Mouse (Mus musculus): Measurements from ENCODE around the gene Cpsf4l. TPM values are rescaled to one million over a fixed set of nuclear protein-coding genes. Genes with fewer than 3 reads are reported as not detected.

The Cpsf4l gene
- polyA plus RNA-seq, 1 experiment: 0.29 TPM

GRCm38 (mm10) chr11:113678373-113678772 lies 31.4 kb downstream of the Cpsf4l start:
- TF ChIP-seq CTCF (IDR thresholded peaks at IDR 0.05; ENCODE audit: borderline replicate concordance, extremely low read depth, insufficient read depth, insufficient read length): no peak
- TF ChIP-seq POLR2A (IDR thresholded peaks at IDR 0.05; ENCODE audit: borderline replicate concordance, extremely low read depth, insufficient read depth, insufficient read length, poor library complexity, severe bottlenecking): no peak
- DNase-seq (ENCODE audit: low read depth): no peak

GRCm38 (mm10) chr11:113677378-113677777 lies 32.4 kb downstream of the Cpsf4l start:
- no peak for DNase-seq (ENCODE audit: low read depth)
- TF ChIP-seq CTCF (IDR thresholded peaks at IDR 0.05; ENCODE audit: borderline replicate concordance, extremely low read depth, insufficient read depth, insufficient read length): no peak
- no peak for TF ChIP-seq POLR2A (IDR thresholded peaks at IDR 0.05; ENCODE audit: borderline replicate concordance, extremely low read depth, insufficient read depth, insufficient read length, poor library complexity, severe bottlenecking)

- TF ChIP-seq CTCF (IDR thresholded peaks at IDR 0.05; ENCODE audit: borderline replicate concordance, extremely low read depth, insufficient read depth, insufficient read length): no peak
- TF ChIP-seq POLR2A (IDR thresholded peaks at IDR 0.05; ENCODE audit: borderline replicate concordance, extremely low read depth, insufficient read depth, insufficient read length, poor library complexity, severe bottlenecking): no peak
- peak; percentile 23 for DNase-seq (ENCODE audit: low read depth)
These were observed 33.0 kb downstream of the Cpsf4l start for GRCm38 (mm10) chr11:113676847-113677246.

GRCm38 (mm10) chr11:113674595-113674994 lies 35.2 kb downstream of the Cpsf4l start:
- no peak for DNase-seq (ENCODE audit: low read depth)
- TF ChIP-seq POLR2A (IDR thresholded peaks at IDR 0.05; ENCODE audit: borderline replicate concordance, extremely low read depth, insufficient read depth, insufficient read length, poor library complexity, severe bottlenecking) (no peak), CTCF (IDR thresholded peaks at IDR 0.05; ENCODE audit: borderline replicate concordance, extremely low read depth, insufficient read depth, insufficient read length) (no peak)

- peak; percentile 60 for DNase-seq (ENCODE audit: low read depth)
- no peak for TF ChIP-seq CTCF (IDR thresholded peaks at IDR 0.05; ENCODE audit: borderline replicate concordance, extremely low read depth, insufficient read depth, insufficient read length)
- no peak for TF ChIP-seq POLR2A (IDR thresholded peaks at IDR 0.05; ENCODE audit: borderline replicate concordance, extremely low read depth, insufficient read depth, insufficient read length, poor library complexity, severe bottlenecking)
These were observed 36.2 kb downstream of the Cpsf4l start for GRCm38 (mm10) chr11:113673614-113674013.

- TF ChIP-seq POLR2A (IDR thresholded peaks at IDR 0.05; ENCODE audit: borderline replicate concordance, extremely low read depth, insufficient read depth, insufficient read length, poor library complexity, severe bottlenecking): no peak
- TF ChIP-seq CTCF (IDR thresholded peaks at IDR 0.05; ENCODE audit: borderline replicate concordance, extremely low read depth, insufficient read depth, insufficient read length): no peak
- no peak for DNase-seq (ENCODE audit: low read depth)
These were observed 40.1 kb downstream of the Cpsf4l start for GRCm38 (mm10) chr11:113669711-113670110.

- no peak for TF ChIP-seq POLR2A (IDR thresholded peaks at IDR 0.05; ENCODE audit: borderline replicate concordance, extremely low read depth, insufficient read depth, insufficient read length, poor library complexity, severe bottlenecking)
- TF ChIP-seq CTCF (IDR thresholded peaks at IDR 0.05; ENCODE audit: borderline replicate concordance, extremely low read depth, insufficient read depth, insufficient read length): no peak
- DNase-seq (ENCODE audit: low read depth): no peak
These were observed 41.0 kb downstream of the Cpsf4l start for GRCm38 (mm10) chr11:113668857-113669256.

GRCm38 (mm10) chr11:113667704-113668103 lies 42.1 kb downstream of the Cpsf4l start:
- TF ChIP-seq CTCF (IDR thresholded peaks at IDR 0.05; ENCODE audit: borderline replicate concordance, extremely low read depth, insufficient read depth, insufficient read length) (no peak), POLR2A (IDR thresholded peaks at IDR 0.05; ENCODE audit: borderline replicate concordance, extremely low read depth, insufficient read depth, insufficient read length, poor library complexity, severe bottlenecking) (no peak)
- no peak for DNase-seq (ENCODE audit: low read depth)

- no peak for TF ChIP-seq POLR2A (IDR thresholded peaks at IDR 0.05; ENCODE audit: borderline replicate concordance, extremely low read depth, insufficient read depth, insufficient read length, poor library complexity, severe bottlenecking)
- no peak for TF ChIP-seq CTCF (IDR thresholded peaks at IDR 0.05; ENCODE audit: borderline replicate concordance, extremely low read depth, insufficient read depth, insufficient read length)
- peak; percentile 69 for DNase-seq (ENCODE audit: low read depth)
These were observed 42.7 kb downstream of the Cpsf4l start for GRCm38 (mm10) chr11:113667122-113667521.

GRCm38 (mm10) chr11:113666648-113667047 lies 43.2 kb downstream of the Cpsf4l start:
- no peak for DNase-seq (ENCODE audit: low read depth)

GRCm38 (mm10) chr11:113666205-113666604 lies 43.6 kb downstream of the Cpsf4l start:
- DNase-seq (ENCODE audit: low read depth): peak; percentile 27
- TF ChIP-seq CTCF (IDR thresholded peaks at IDR 0.05; ENCODE audit: borderline replicate concordance, extremely low read depth, insufficient read depth, insufficient read length) (no peak), POLR2A (IDR thresholded peaks at IDR 0.05; ENCODE audit: borderline replicate concordance, extremely low read depth, insufficient read depth, insufficient read length, poor library complexity, severe bottlenecking) (no peak)

More at GRCm38 (mm10) chr11:113666648-113667047, 43.2 kb downstream of the Cpsf4l start:
- TF ChIP-seq POLR2A (IDR thresholded peaks at IDR 0.05; ENCODE audit: borderline replicate concordance, extremely low read depth, insufficient read depth, insufficient read length, poor library complexity, severe bottlenecking): no peak
- TF ChIP-seq CTCF (IDR thresholded peaks at IDR 0.05; ENCODE audit: borderline replicate concordance, extremely low read depth, insufficient read depth, insufficient read length): no peak

GRCm38 (mm10) chr11:113664279-113664678 lies 45.5 kb downstream of the Cpsf4l start:
- TF ChIP-seq CTCF (IDR thresholded peaks at IDR 0.05; ENCODE audit: borderline replicate concordance, extremely low read depth, insufficient read depth, insufficient read length) (no peak), POLR2A (IDR thresholded peaks at IDR 0.05; ENCODE audit: borderline replicate concordance, extremely low read depth, insufficient read depth, insufficient read length, poor library complexity, severe bottlenecking) (no peak)
- no peak for DNase-seq (ENCODE audit: low read depth)

Measured in brain, embryonic 14.5 days (tissue).